Mouse (Mus musculus): ENCODE results near the gene Pxdn. TPM values are rescaled to one million over a fixed set of nuclear protein-coding genes. Genes with fewer than 3 reads are reported as not detected.

The Pxdn gene
- polyA plus RNA-seq, 1 experiment from 2014 or later, result 50.2 TPM

DNA sequence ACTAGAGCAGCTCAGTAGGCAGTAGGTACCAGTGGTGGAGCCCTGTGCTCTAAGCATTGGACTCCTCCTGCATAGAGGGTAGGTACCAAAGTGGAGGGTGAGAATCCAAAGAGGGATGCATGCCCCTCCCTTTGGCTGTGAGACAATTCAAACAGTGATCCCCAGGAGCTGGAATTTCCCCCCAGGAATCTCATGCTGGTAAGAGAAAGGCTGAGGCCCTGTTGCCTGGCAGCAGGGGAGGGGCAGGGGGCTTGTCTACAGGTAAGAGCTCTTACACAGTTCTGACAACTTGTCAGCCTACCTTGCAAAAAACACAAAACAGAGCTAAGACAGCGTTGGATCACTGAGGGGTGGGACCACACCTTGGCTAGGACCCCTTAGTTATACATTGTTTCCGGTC, 3.9 kb upstream of the Pxdn start:
- Histone ChIP-seq H3K4me2 (no peak overlapping the region), H3K9me3 (replicated peaks) (no peaks in the 10 kb centered on the region), H3K4me3 (replicated peaks) (no peak overlapping the region), H3K27ac (replicated peaks) (no peak overlapping the region), H3K4me1 (peaks cover 9% of the 10 kb centered on the region), H3K36me3 (no peaks in the 10 kb centered on the region), H3K9ac (replicated peaks) (no peak overlapping the region), H3K27me3 (replicated peaks) (no peaks in the 10 kb centered on the region)
- ATAC-seq (ENCODE audit: low FRiP score), result no peak
- 75% methylated on average over 2 of the region's 2 CpGs for WGBS

DNA sequence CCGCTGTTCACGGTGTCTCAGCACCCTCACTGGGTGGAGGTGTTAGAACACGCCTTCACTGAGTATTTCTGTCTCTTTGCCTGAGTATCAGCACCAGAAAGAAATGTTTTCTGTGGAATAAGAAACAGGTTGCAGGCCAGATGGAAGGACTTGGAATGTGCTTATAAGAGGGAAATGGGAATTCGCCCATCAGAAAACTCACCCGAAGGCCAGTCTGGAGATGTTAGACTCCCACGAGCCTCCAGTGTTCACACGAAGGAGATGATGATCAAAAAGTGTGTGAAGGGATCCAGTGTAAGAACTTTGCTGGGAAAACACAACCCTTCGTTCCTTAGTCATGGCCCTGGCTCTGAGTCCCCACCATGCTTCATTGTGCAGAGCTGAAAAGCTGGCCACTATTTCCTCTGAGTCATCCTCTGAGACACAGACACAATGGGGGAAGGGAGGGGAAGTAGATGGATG, 3.3 kb upstream of the Pxdn start:
- 75% methylated on average over 8 of the region's 8 CpGs for WGBS
- Histone ChIP-seq H3K9ac (replicated peaks) (no peak overlapping the region), H3K4me3 (replicated peaks) (no peak overlapping the region), H3K9me3 (replicated peaks) (no peaks in the 10 kb centered on the region), H3K27ac (replicated peaks) (no peak overlapping the region), H3K27me3 (replicated peaks) (no peaks in the 10 kb centered on the region), H3K4me2 (no peak overlapping the region), H3K36me3 (no peaks in the 10 kb centered on the region), H3K4me1 (peaks cover 15% of the 10 kb centered on the region)
- ATAC-seq (ENCODE audit: low FRiP score), result no peak

DNA sequence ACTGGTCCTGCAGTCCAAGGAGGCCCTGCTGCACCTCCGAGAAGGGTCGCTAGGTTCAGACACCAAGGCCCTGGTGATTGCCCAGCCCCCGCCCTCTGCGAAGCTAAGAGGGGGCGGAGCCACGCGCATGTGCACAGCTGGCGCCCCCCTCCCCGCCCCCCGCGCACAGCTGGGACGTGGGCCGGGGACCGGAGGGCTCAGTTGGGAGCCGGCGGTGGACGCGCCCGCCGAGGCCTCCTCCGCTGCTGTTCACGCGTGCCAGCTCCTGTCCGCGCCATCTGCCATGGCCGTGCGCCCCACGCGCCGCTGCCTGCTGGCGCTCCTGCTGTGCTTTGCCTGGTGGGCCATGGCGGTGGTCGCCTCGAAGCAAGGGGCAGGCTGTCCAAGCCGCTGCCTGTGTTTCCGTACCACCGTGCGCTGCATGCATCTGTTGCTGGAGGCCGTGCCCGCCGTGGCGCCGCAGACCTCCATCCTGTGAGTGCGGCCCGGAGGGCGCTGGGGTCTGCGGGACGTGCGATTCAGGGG, 505 bp downstream of the Pxdn start:
- Histone ChIP-seq H3K4me2 (peak overlapping the region; percentile 84), H3K9me3 (replicated peaks) (no peaks in the 10 kb centered on the region), H3K4me1 (peaks cover 46% of the 10 kb centered on the region), H3K4me3 (replicated peaks) (peak overlapping the region; percentile 85), H3K27ac (replicated peaks) (peak overlapping the region; percentile 89), H3K36me3 (no peaks in the 10 kb centered on the region), H3K27me3 (replicated peaks) (no peaks in the 10 kb centered on the region), H3K9ac (replicated peaks) (peak overlapping the region; percentile 89)
- peak; percentile 91 for ATAC-seq (ENCODE audit: low FRiP score)
- under 1% methylated on average over 46 of the region's 49 CpGs for WGBS

DNA sequence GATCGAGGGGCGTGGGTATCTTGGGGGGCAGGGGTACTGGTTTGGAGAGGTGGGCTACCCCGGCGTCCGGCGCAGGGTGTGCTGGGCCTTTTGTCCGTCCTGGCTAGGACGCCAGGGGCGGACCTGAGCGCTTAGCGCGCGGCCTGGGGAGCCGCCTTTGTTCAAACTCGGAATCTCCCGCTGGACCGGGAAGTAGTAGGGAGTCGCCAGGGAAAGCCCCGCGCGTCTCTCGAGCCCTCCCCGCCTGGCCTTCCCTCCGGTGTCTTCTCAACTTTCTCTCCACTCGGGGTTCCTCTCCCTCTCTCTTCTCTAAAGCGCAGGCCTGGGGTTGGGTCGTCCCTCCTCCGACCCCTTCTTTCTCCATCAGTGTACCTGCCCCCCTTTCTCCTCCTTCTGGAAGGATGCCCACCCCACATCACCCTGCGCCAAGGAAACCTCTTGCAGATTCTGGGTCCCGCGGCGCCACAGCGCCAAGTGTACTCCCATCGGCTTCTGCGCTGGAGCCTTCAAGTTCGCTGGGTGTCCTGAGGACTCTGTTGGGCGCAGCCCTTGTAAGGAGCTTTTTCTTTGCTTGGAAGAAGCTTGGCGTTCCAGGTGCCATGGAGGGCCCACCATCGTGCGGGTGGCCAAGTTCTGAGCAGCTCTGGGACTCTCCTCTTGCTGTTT, 1.1 kb downstream of the Pxdn start:
- no peaks in the 10 kb centered on the region for H3K36me3 ChIP-seq
- peak overlapping the region; percentile 89 for H3K9ac ChIP-seq (replicated peaks)
- no peaks in the 10 kb centered on the region for H3K27me3 ChIP-seq (replicated peaks)
- peak overlapping the region; percentile 89 for H3K27ac ChIP-seq (replicated peaks)
- H3K4me3 ChIP-seq (replicated peaks), result peak overlapping the region; percentile 85
- peak overlapping the region; percentile 84 for H3K4me2 ChIP-seq
- H3K9me3 ChIP-seq (replicated peaks), result no peaks in the 10 kb centered on the region
- peak; percentile 81 for ATAC-seq (ENCODE audit: low FRiP score)
- peaks cover 46% of the 10 kb centered on the region for H3K4me1 ChIP-seq
- under 1% methylated on average over 40 of the region's 40 CpGs for WGBS

DNA sequence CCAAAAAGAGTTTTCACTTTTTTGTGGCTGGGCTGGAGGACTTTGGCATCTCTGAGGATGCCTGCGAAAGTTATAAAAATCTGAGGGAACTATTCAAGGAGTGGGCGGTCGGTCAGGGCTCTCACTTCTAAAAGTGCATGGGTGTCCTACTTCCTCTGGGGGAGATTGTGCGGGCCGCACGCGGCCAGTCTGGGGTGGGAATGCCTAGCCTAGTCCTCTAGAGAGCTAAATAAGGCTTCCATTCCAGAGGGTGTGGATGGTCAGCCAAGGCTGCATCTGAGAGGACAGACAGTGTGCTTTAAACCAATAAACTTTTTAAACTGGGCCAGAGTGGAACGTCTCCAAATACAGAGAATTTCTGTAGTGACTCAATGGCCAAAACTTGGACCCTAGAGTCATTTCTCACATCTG, 1.9 kb downstream of the Pxdn start:
- H3K4me3 ChIP-seq (replicated peaks), result peak overlapping the region; percentile 85
- peak overlapping the region; percentile 84 for H3K4me2 ChIP-seq
- H3K27ac ChIP-seq (replicated peaks), result peak overlapping the region; percentile 89
- H3K36me3 ChIP-seq, result no peaks in the 10 kb centered on the region
- 9% methylated on average over 8 of the region's 8 CpGs for WGBS
- H3K27me3 ChIP-seq (replicated peaks), result no peaks in the 10 kb centered on the region
- no peak for ATAC-seq (ENCODE audit: low FRiP score)
- peaks cover 46% of the 10 kb centered on the region for H3K4me1 ChIP-seq
- no peaks in the 10 kb centered on the region for H3K9me3 ChIP-seq (replicated peaks)
- peak overlapping the region; percentile 89 for H3K9ac ChIP-seq (replicated peaks)

DNA sequence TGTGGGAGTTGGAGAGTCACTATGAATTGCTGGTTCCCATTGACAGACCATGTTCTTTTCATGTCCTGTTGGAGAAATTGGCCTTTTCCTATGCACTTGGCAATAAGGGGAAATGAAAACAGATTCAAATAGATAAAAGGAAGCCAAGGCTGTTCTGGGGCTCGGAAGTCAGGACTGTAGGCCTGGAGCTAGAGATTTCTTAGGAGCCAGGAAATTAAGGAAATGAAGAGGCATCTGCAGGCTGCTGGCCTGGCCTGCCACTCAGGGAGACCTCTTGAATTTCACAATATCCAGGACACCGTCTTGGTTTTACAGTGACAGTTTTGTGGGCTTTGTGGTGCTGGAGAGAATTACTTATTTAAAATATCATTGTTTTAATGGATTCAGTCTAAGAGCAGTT, 5.0 kb downstream of the Pxdn start:
- Histone ChIP-seq H3K4me3 (replicated peaks) (no peak overlapping the region), H3K9me3 (replicated peaks) (no peaks in the 10 kb centered on the region), H3K27me3 (replicated peaks) (no peaks in the 10 kb centered on the region), H3K27ac (replicated peaks) (no peak overlapping the region), H3K36me3 (no peaks in the 10 kb centered on the region), H3K9ac (replicated peaks) (no peak overlapping the region), H3K4me2 (no peak overlapping the region), H3K4me1 (peaks cover 50% of the 10 kb centered on the region)
- ATAC-seq (ENCODE audit: low FRiP score), result no peak
- 90% methylated on average over 2 of the region's 2 CpGs for WGBS

DNA sequence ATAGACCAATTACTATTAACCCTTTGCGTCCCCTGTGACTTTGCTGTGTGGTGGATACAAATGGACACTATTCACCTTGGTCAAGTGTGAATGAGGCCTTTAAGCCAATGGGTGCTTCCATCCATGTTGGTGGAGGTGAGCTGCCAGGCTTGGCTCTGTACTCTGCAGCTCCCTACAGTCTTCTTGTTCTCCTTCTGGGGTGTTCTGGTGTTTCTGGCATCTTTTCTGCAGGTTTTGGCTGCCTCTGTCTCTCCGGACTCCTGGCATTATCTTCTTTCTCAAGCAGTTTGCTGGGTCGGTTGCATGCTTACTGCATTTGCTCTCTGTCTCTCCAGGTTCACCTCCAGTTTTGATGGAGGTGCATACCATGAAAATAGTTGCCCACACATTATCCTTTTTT, 7.2 kb downstream of the Pxdn start:
- H3K4me2 ChIP-seq, result no peak overlapping the region
- no peak overlapping the region for H3K9ac ChIP-seq (replicated peaks)
- no peak for ATAC-seq (ENCODE audit: low FRiP score)
- WGBS, result 86% methylated on average over 3 of the region's 3 CpGs
- no peaks in the 10 kb centered on the region for H3K9me3 ChIP-seq (replicated peaks)
- H3K4me1 ChIP-seq, result peaks cover 35% of the 10 kb centered on the region
- H3K36me3 ChIP-seq, result no peaks in the 10 kb centered on the region
- no peaks in the 10 kb centered on the region for H3K27me3 ChIP-seq (replicated peaks)
- no peak overlapping the region for H3K27ac ChIP-seq (replicated peaks)
- no peak overlapping the region for H3K4me3 ChIP-seq (replicated peaks)

DNA sequence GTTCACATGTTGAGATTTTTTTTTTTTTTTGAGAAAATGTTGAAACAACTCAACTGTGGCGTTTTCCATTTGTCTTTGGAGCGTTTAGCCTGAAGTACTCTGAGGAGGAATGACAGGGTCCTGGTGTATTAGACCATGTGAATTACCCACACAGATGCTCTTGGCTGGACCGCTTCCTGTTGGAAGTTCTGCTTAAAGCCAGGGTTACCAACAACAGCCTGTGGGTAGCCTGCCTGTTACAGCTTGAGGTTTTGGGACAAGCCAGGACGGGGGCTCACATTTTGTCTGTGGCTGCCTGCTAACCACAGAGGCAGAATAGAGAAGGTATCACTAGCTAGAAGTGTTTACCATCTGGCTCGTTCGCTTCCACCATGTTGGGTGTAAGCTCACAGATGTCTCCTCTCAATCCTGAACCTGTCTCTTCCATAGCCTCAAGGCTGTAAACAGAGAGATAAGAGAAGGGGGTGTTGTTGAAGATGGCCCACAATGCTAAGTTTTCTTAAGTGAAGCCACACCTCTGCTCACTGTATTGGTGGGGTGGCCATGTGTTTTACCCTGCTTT, 7.9 kb downstream of the Pxdn start:
- Histone ChIP-seq H3K9me3 (replicated peaks) (no peaks in the 10 kb centered on the region), H3K4me1 (peaks cover 29% of the 10 kb centered on the region), H3K36me3 (no peaks in the 10 kb centered on the region), H3K4me2 (no peak overlapping the region), H3K27ac (replicated peaks) (no peak overlapping the region), H3K27me3 (replicated peaks) (no peaks in the 10 kb centered on the region), H3K4me3 (replicated peaks) (no peak overlapping the region), H3K9ac (replicated peaks) (no peak overlapping the region)
- WGBS, result 80% methylated on average over 6 of the region's 6 CpGs
- no peak for ATAC-seq (ENCODE audit: low FRiP score)

DNA sequence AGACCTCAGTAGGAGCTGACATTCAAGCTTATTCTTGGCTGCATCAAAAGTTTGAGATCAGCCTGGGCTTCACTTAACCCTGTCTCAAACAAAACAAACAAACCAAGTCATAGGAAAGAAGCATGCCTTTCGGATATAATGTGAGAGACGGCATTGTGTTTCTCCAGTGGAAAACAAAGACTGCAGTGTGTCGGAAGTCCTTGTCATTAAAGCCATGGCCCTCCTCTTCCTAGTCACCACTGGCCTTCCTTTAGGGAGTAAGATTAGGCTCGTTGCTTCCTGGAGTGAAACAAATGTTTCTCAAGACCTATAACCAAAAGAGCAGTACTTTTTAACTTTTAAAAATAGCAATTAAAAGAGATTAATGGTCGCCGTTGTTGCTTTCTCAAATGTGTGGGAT, 13.6 kb downstream of the Pxdn start:
- H3K27ac ChIP-seq (replicated peaks), result 0 out of 2 replicates have a peak overlapping the region, but pooled peaks have one; percentile 5
- H3K9ac ChIP-seq (replicated peaks), result no peak overlapping the region
- H3K4me3 ChIP-seq (replicated peaks), result no peak overlapping the region
- H3K27me3 ChIP-seq (replicated peaks), result no peaks in the 10 kb centered on the region
- H3K9me3 ChIP-seq (replicated peaks), result no peaks in the 10 kb centered on the region
- H3K4me2 ChIP-seq, result no peak overlapping the region
- 51% methylated on average over 6 of the region's 6 CpGs for WGBS
- peaks cover 41% of the 10 kb centered on the region for H3K4me1 ChIP-seq
- ATAC-seq (ENCODE audit: low FRiP score), result no peak
- no peaks in the 10 kb centered on the region for H3K36me3 ChIP-seq

DNA sequence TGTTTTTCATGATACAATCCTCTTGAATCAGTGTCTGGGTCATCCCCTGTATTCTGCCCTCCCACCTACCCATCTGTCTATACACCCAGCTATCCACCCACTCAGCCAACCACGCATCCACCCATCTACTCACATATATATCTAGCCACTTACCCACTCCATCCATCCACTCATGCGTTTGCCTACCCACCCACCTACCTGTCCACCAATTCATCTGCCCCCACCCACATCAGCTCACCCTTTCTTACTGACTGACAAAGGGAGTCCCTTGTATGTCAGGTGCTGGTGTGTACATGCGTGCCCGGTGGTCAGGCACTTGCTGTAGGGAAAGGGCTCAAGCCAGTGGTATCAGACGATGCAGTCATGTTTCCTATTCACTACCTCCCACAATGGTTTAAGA, 14.1 kb downstream of the Pxdn start:
- WGBS, result 88% methylated on average over 5 of the region's 5 CpGs
- no peak for ATAC-seq (ENCODE audit: low FRiP score)

DNA sequence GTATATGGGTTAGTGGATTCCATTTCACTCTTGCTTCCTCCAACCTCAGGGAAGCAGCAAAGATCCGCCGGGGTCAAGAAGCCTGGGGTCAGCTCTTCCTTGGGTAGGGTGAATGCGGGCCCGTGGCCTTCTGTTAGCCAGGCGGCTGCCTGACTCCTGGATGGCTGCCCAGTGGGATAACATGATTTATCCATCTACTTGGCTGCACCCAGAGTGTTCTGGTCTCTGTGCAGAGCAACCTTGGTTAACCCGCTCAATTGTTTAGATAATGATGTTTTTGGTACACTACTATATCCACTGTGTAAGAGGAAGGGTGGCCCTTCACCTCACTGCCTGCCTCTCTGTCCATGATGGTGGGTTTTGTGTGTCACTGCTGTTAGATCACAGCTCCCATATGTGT, 14.7 kb downstream of the Pxdn start:
- Histone ChIP-seq H3K36me3 (no peaks in the 10 kb centered on the region), H3K27me3 (replicated peaks) (no peaks in the 10 kb centered on the region), H3K4me3 (replicated peaks) (no peak overlapping the region), H3K9ac (replicated peaks) (no peak overlapping the region), H3K4me1 (peaks cover 47% of the 10 kb centered on the region), H3K4me2 (no peak overlapping the region), H3K27ac (replicated peaks) (0 out of 2 replicates have a peak overlapping the region, but pooled peaks have one; percentile 20), H3K9me3 (replicated peaks) (no peaks in the 10 kb centered on the region)
- WGBS, result 57% methylated on average over 6 of the region's 6 CpGs
- peak; percentile 30; the same call in 1 of the 2 replicates for ATAC-seq (ENCODE audit: low FRiP score)

More for the DNA sequence above, 14.1 kb downstream of the Pxdn start:
- no peak overlapping the region for H3K4me3 ChIP-seq (replicated peaks)
- no peak overlapping the region for H3K27ac ChIP-seq (replicated peaks)
- H3K9me3 ChIP-seq (replicated peaks), result no peaks in the 10 kb centered on the region
- H3K9ac ChIP-seq (replicated peaks), result no peak overlapping the region
- H3K36me3 ChIP-seq, result no peaks in the 10 kb centered on the region
- H3K27me3 ChIP-seq (replicated peaks), result no peaks in the 10 kb centered on the region
- no peak overlapping the region for H3K4me2 ChIP-seq
- peaks cover 41% of the 10 kb centered on the region for H3K4me1 ChIP-seq

DNA sequence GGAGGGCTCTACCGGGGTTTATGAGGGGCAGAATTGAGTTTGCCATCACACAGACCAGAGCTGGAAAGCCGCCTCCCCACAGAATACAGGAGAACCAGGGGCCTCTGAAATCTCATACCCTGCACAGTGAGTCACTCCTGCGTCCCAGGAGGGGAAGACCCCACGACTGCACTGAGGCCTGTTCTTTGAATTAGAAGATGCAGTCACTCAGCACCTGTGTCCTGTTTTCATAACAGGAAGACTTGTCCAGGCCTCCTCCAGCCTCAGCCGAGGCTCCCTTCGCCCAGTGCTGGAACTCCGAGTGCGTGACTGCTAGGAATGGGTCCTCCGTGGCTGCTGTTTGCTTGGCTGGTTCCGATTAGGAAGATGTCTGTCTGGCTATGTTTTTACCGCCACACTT, 16.6 kb downstream of the Pxdn start:
- Histone ChIP-seq H3K4me2 (no peak overlapping the region), H3K4me3 (replicated peaks) (no peak overlapping the region), H3K27me3 (replicated peaks) (no peaks in the 10 kb centered on the region), H3K27ac (replicated peaks) (peak overlapping the region; percentile 69), H3K9ac (replicated peaks) (no peak overlapping the region), H3K36me3 (no peaks in the 10 kb centered on the region), H3K4me1 (peaks cover 48% of the 10 kb centered on the region), H3K9me3 (replicated peaks) (no peaks in the 10 kb centered on the region)
- 41% methylated on average over 11 of the region's 11 CpGs for WGBS
- no peak for ATAC-seq (ENCODE audit: low FRiP score)

All from neural tube, embryonic 15.5 days (tissue).